Mouse (Mus musculus): ENCODE measurements around the gene Syt5. TPM values are rescaled to one million over a fixed set of nuclear protein-coding genes. Genes with fewer than 3 reads are reported as not detected.
"Not testable (repeated sequence)": the region's sequence is repeated elsewhere in the genome, so short reads cannot be mapped to it uniquely, and the experiment has no call there.

Syt5 gene
- polyA plus RNA-seq, 1 experiment from 2014 or later = 8.1 TPM

GRCm38 (mm10) chr7:4546050-4546449 lies 1.3 kb downstream of the Syt5 start:
- no peak for ATAC-seq (ENCODE audit: insufficient number of reproducible peaks, insufficient read depth, low FRiP score, low read depth)
- Histone ChIP-seq H3K4me1 (ENCODE audit: control insufficient read depth, insufficient read depth, low read length) (peaks cover 11% of the 10 kb centered on the region; the same call in 1 of the 2 replicates), H3K36me3 (ENCODE audit: control insufficient read depth, insufficient read depth, low read length) (no peaks in the 10 kb centered on the region), H3K4me2 (replicated peaks; ENCODE audit: low read depth, low read length) (peak overlapping the region; percentile 71; the same call in 1 of the 2 replicates), H3K27ac (ENCODE audit: low read length) (no peak overlapping the region), H3K9me3 (ENCODE audit: control insufficient read depth, low read depth, low read length) (no peaks in the 10 kb centered on the region), H3K4me3 (ENCODE audit: low read depth, low read length) (no peak overlapping the region; the same call in 1 of the 2 replicates), H3K9ac (replicated peaks; ENCODE audit: low read depth, low read length) (no peak overlapping the region), H3K27me3 (ENCODE audit: control insufficient read depth, insufficient read depth, low read length) (no peaks in the 10 kb centered on the region)
- WGBS = 73% methylated on average over 15 of the region's 15 CpGs

- Histone ChIP-seq H3K36me3 (ENCODE audit: control insufficient read depth, insufficient read depth, low read length) (no peaks in the 10 kb centered on the region), H3K27me3 (ENCODE audit: control insufficient read depth, insufficient read depth, low read length) (no peaks in the 10 kb centered on the region), H3K9ac (replicated peaks; ENCODE audit: low read depth, low read length) (no peak overlapping the region), H3K4me2 (replicated peaks; ENCODE audit: low read depth, low read length) (no peak overlapping the region), H3K27ac (ENCODE audit: low read length) (no peak overlapping the region), H3K9me3 (ENCODE audit: control insufficient read depth, low read depth, low read length) (no peaks in the 10 kb centered on the region), H3K4me1 (ENCODE audit: control insufficient read depth, insufficient read depth, low read length) (peaks cover 7% of the 10 kb centered on the region; the same call in 1 of the 2 replicates), H3K4me3 (ENCODE audit: low read depth, low read length) (no peak overlapping the region)
- no peak for ATAC-seq (ENCODE audit: insufficient number of reproducible peaks, insufficient read depth, low FRiP score, low read depth)
- 34% methylated on average over 17 of the region's 17 CpGs for WGBS
Measured at GRCm38 (mm10) chr7:4542013-4542412, 5.3 kb downstream of the Syt5 start.

GRCm38 (mm10) chr7:4541344-4541743 lies 6.0 kb downstream of the Syt5 start:
- Histone ChIP-seq H3K27ac (ENCODE audit: low read length) (no peak overlapping the region), H3K4me3 (ENCODE audit: low read depth, low read length) (no peak overlapping the region), H3K9me3 (ENCODE audit: control insufficient read depth, low read depth, low read length) (no peaks in the 10 kb centered on the region), H3K27me3 (ENCODE audit: control insufficient read depth, insufficient read depth, low read length) (no peaks in the 10 kb centered on the region), H3K4me1 (ENCODE audit: control insufficient read depth, insufficient read depth, low read length) (peaks cover under 1% of the 10 kb centered on the region; the same call in 1 of the 2 replicates), H3K36me3 (ENCODE audit: control insufficient read depth, insufficient read depth, low read length) (no peaks in the 10 kb centered on the region), H3K4me2 (replicated peaks; ENCODE audit: low read depth, low read length) (no peak overlapping the region), H3K9ac (replicated peaks; ENCODE audit: low read depth, low read length) (no peak overlapping the region)
- 57% methylated on average over 5 of the region's 5 CpGs for WGBS
- no peak for ATAC-seq (ENCODE audit: insufficient number of reproducible peaks, insufficient read depth, low FRiP score, low read depth)

GRCm38 (mm10) chr7:4539019-4539418 lies 8.3 kb downstream of the Syt5 start:
- H3K36me3 ChIP-seq (ENCODE audit: control insufficient read depth, insufficient read depth, low read length) = no peaks in the 10 kb centered on the region
- H3K27me3 ChIP-seq (ENCODE audit: control insufficient read depth, insufficient read depth, low read length) = no peaks in the 10 kb centered on the region
- 74% methylated on average over 2 of the region's 2 CpGs for WGBS
- H3K9me3 ChIP-seq (ENCODE audit: control insufficient read depth, low read depth, low read length) = no peaks in the 10 kb centered on the region
- H3K4me3 ChIP-seq (ENCODE audit: low read depth, low read length) = no peak overlapping the region
- H3K27ac ChIP-seq (ENCODE audit: low read length) = no peak overlapping the region
- H3K4me1 ChIP-seq (ENCODE audit: control insufficient read depth, insufficient read depth, low read length) = no peaks in the 10 kb centered on the region
- no peak overlapping the region for H3K9ac ChIP-seq (replicated peaks; ENCODE audit: low read depth, low read length)
- 0 out of 2 replicates have a peak, but pooled peaks have one; percentile 18 for ATAC-seq (ENCODE audit: insufficient number of reproducible peaks, insufficient read depth, low FRiP score, low read depth)
- no peak overlapping the region for H3K4me2 ChIP-seq (replicated peaks; ENCODE audit: low read depth, low read length)

- no peaks in the 10 kb centered on the region for H3K9me3 ChIP-seq (ENCODE audit: control insufficient read depth, low read depth, low read length)
- ATAC-seq (ENCODE audit: insufficient number of reproducible peaks, insufficient read depth, low FRiP score, low read depth) = no peak
- H3K9ac ChIP-seq (replicated peaks; ENCODE audit: low read depth, low read length) = no peak overlapping the region
- no peaks in the 10 kb centered on the region for H3K27me3 ChIP-seq (ENCODE audit: control insufficient read depth, insufficient read depth, low read length)
- 51% methylated on average over 4 of the region's 4 CpGs for WGBS
- H3K4me1 ChIP-seq (ENCODE audit: control insufficient read depth, insufficient read depth, low read length) = no peaks in the 10 kb centered on the region
- no peaks in the 10 kb centered on the region for H3K36me3 ChIP-seq (ENCODE audit: control insufficient read depth, insufficient read depth, low read length)
- no peak overlapping the region for H3K4me3 ChIP-seq (ENCODE audit: low read depth, low read length)
- H3K4me2 ChIP-seq (replicated peaks; ENCODE audit: low read depth, low read length) = no peak overlapping the region
- no peak overlapping the region for H3K27ac ChIP-seq (ENCODE audit: low read length)
Measured at GRCm38 (mm10) chr7:4537181-4537580, 10.2 kb downstream of the Syt5 start.

- H3K27ac ChIP-seq (ENCODE audit: low read length) = no peak overlapping the region
- no peaks in the 10 kb centered on the region for H3K27me3 ChIP-seq (ENCODE audit: control insufficient read depth, insufficient read depth, low read length)
- H3K4me1 ChIP-seq (ENCODE audit: control insufficient read depth, insufficient read depth, low read length) = no peaks in the 10 kb centered on the region
- H3K9me3 ChIP-seq (ENCODE audit: control insufficient read depth, low read depth, low read length) = no peaks in the 10 kb centered on the region
- WGBS = 87% methylated on average over 4 of the region's 4 CpGs
- no peak overlapping the region for H3K4me2 ChIP-seq (replicated peaks; ENCODE audit: low read depth, low read length)
- H3K9ac ChIP-seq (replicated peaks; ENCODE audit: low read depth, low read length) = no peak overlapping the region
- H3K36me3 ChIP-seq (ENCODE audit: control insufficient read depth, insufficient read depth, low read length) = no peaks in the 10 kb centered on the region
- no peak for ATAC-seq (ENCODE audit: insufficient number of reproducible peaks, insufficient read depth, low FRiP score, low read depth)
- no peak overlapping the region for H3K4me3 ChIP-seq (ENCODE audit: low read depth, low read length)
Measured at GRCm38 (mm10) chr7:4536369-4536768, 11.0 kb downstream of the Syt5 start.

- H3K9me3 ChIP-seq (ENCODE audit: control insufficient read depth, low read depth, low read length) = no peaks in the 10 kb centered on the region
- peak; percentile 96 for ATAC-seq (ENCODE audit: insufficient number of reproducible peaks, insufficient read depth, low FRiP score, low read depth)
- 3% methylated on average over 28 of the region's 28 CpGs for WGBS
- H3K36me3 ChIP-seq (ENCODE audit: control insufficient read depth, insufficient read depth, low read length) = no peaks in the 10 kb centered on the region
- H3K4me3 ChIP-seq (ENCODE audit: low read depth, low read length) = peak within 1 kb of the TSS; percentile 27
- no peak within 1 kb of the TSS for H3K9ac ChIP-seq (replicated peaks; ENCODE audit: low read depth, low read length)
- no peaks in the 10 kb centered on the region for H3K4me1 ChIP-seq (ENCODE audit: control insufficient read depth, insufficient read depth, low read length)
- H3K4me2 ChIP-seq (replicated peaks; ENCODE audit: low read depth, low read length) = peak within 1 kb of the TSS; percentile 50
- no peak within 1 kb of the TSS for H3K27ac ChIP-seq (ENCODE audit: low read length)
- H3K27me3 ChIP-seq (ENCODE audit: control insufficient read depth, insufficient read depth, low read length) = no peaks in the 10 kb centered on the region
Measured at GRCm38 (mm10) chr7:4532005-4532729, 15.2 kb downstream of the Syt5 start, which contains the start of gene Dnaaf3. Gene Dnaaf3 (minus strand): TSS chr7:4532453.

GRCm38 (mm10) chr7:4530166-4530565 lies 17.2 kb downstream of the Syt5 start:
- not testable (repeated sequence) for H3K27ac ChIP-seq (ENCODE audit: low read length)

GRCm38 (mm10) chr7:4527302-4527689 lies 20.0 kb downstream of the Syt5 start:
- H3K36me3 ChIP-seq (ENCODE audit: control insufficient read depth, insufficient read depth, low read length) = no peaks in the 10 kb centered on the region
- H3K4me3 ChIP-seq (ENCODE audit: low read depth, low read length) = no peak overlapping the region
- WGBS = 47% methylated on average over 18 of the region's 18 CpGs
- no peak overlapping the region for H3K27ac ChIP-seq (ENCODE audit: low read length)
- no peak overlapping the region for H3K9ac ChIP-seq (replicated peaks; ENCODE audit: low read depth, low read length)
- no peaks in the 10 kb centered on the region for H3K9me3 ChIP-seq (ENCODE audit: control insufficient read depth, low read depth, low read length)
- H3K4me1 ChIP-seq (ENCODE audit: control insufficient read depth, insufficient read depth, low read length) = no peaks in the 10 kb centered on the region
- H3K4me2 ChIP-seq (replicated peaks; ENCODE audit: low read depth, low read length) = peak overlapping the region; percentile 54
- ATAC-seq (ENCODE audit: insufficient number of reproducible peaks, insufficient read depth, low FRiP score, low read depth) = no peak
- H3K27me3 ChIP-seq (ENCODE audit: control insufficient read depth, insufficient read depth, low read length) = no peaks in the 10 kb centered on the region

More at GRCm38 (mm10) chr7:4530166-4530565, 17.2 kb downstream of the Syt5 start:
- not testable (repeated sequence) for H3K9me3 ChIP-seq (ENCODE audit: control insufficient read depth, low read depth, low read length); H3K9ac ChIP-seq (replicated peaks; ENCODE audit: low read depth, low read length); H3K27me3 ChIP-seq (ENCODE audit: control insufficient read depth, insufficient read depth, low read length); H3K4me3 ChIP-seq (ENCODE audit: low read depth, low read length); ATAC-seq (ENCODE audit: insufficient number of reproducible peaks, insufficient read depth, low FRiP score, low read depth); H3K36me3 ChIP-seq (ENCODE audit: control insufficient read depth, insufficient read depth, low read length); H3K4me1 ChIP-seq (ENCODE audit: control insufficient read depth, insufficient read depth, low read length); H3K4me2 ChIP-seq (replicated peaks; ENCODE audit: low read depth, low read length)
- WGBS = 39% methylated on average over 8 of the region's 8 CpGs
